Mouse (Mus musculus) small intestine, adult 2 months (tissue): ENCODE results near the gene Ttc4.

Source experiments
- CTCF ChIP-seq: fragments of 200-500 bp; IDR thresholded peaks from 2 replicates; pipeline ENCODE4 v1.5.1; 2012; ENCODE audit warnings: low read depth, mild to moderate bottlenecking, control low read depth, inconsistent platforms, low read length, moderate library complexity, mixed read lengths; ENCODE audit not compliant: insufficient replicate concordance, insufficient read length; ENCODE audit errors: extremely low read depth
- POLR2A ChIP-seq: fragments of 200-500 bp; IDR thresholded peaks from 2 replicates; pipeline ENCODE4 v1.6.1; 2012; ENCODE audit warnings: low read depth, mild to moderate bottlenecking, control low read depth, inconsistent platforms, low read length, moderate library complexity

- TF ChIP-seq CTCF: no peak
- TF ChIP-seq POLR2A: no peak
These were observed 65.6 kb downstream of the Ttc4 start for GRCm38 (mm10) chr4:106613105-106613504.
